Mouse (Mus musculus) G1E (cell line): ENCODE measurements around the gene Coq10a.

Experiments used
- CTCF ChIP-seq: IDR thresholded peaks from 2 replicates; pipeline ENCODE4 v1.5.1; 2012; ENCODE audit warnings: low read depth, low read length, inconsistent platforms, mixed read lengths
- GATA1 ChIP-seq: IDR thresholded peaks from 2 replicates; pipeline ENCODE4 v1.6.1; 2012; ENCODE audit warnings: borderline replicate concordance, low read length, inconsistent platforms, mixed read lengths

DNA sequence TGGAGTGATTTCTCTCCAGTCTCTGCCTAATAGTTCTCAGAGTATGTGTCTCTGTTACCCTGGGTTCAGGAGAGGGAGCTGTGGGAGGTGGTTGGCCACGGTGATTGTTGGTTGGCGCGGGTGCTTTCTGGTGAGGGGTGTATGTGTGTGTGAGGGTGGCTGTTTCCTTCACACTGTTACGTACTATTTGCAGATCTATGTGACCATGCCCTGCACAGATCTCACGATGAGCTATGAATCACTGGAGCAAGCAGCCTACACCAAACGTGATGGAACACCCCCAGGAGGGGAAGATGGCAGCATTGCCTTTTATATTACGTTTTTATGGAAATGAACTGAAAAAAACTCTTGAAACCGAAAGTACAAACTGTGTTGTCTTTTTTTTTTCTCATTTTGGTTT, 42.0 kb downstream of the Coq10a start:
- TF ChIP-seq CTCF (no peak), GATA1 (no peak)
